Mouse (Mus musculus) hindbrain, embryonic 14.5 days (tissue): Measurements from ENCODE around the gene Rpe. TPM values are rescaled to one million over a fixed set of nuclear protein-coding genes. Genes with fewer than 3 reads are reported as not detected.

Experiments used
- ATAC-seq: fragments of 200-750 bp; cut with Nextera tagmentation; 2 replicates; pipeline ENCODE4 v1.8.0; 2017; ENCODE audit warnings: moderate number of reproducible peaks, mild to moderate bottlenecking, moderate TSS enrichment, moderate library complexity; ENCODE audit not compliant: low FRiP score
- DNase-seq: peaks from one replicate; pipeline ENCODE4 v3.0.0-alpha.2; 2015; ENCODE audit warnings: low spot score
- H3K27ac ChIP-seq: fragments of 300-500 bp; sonication (generic); 2 replicates; pipeline ENCODE4 v1.5.1; 2014; ENCODE audit warnings: mild to moderate bottlenecking, moderate library complexity
- H3K27me3 ChIP-seq: fragments of 300-500 bp; sonication (generic); 2 replicates; pipeline ENCODE4 v1.6.1; 2014; ENCODE audit warnings: mild to moderate bottlenecking, low read length, mixed read lengths; ENCODE audit not compliant: control insufficient read depth, insufficient read depth
- H3K36me3 ChIP-seq: fragments of 300-500 bp; sonication (generic); replicated peaks from 2 replicates; pipeline ENCODE4 v1.6.1; 2014; ENCODE audit not compliant: control insufficient read depth, insufficient read depth
- H3K4me1 ChIP-seq: fragments of 300-500 bp; sonication (generic); replicated peaks from 2 replicates; pipeline ENCODE4 v1.6.1; 2014; ENCODE audit warnings: antibody characterized with exemption, low read length, mixed read lengths; ENCODE audit not compliant: control insufficient read depth, insufficient read depth
- H3K4me2 ChIP-seq: fragments of 300-500 bp; sonication (generic); replicated peaks from 2 replicates; pipeline ENCODE4 v1.6.1; 2014; ENCODE audit warnings: mild to moderate bottlenecking, moderate library complexity
- H3K4me3 ChIP-seq: fragments of 300-500 bp; sonication (generic); replicated peaks from 2 replicates; pipeline ENCODE4 v1.5.1; 2014; ENCODE audit warnings: mild to moderate bottlenecking, low read length
- H3K9ac ChIP-seq: fragments of 300-500 bp; sonication (generic); 2 replicates; pipeline ENCODE4 v1.6.1; 2014
- H3K9me3 ChIP-seq: fragments of 300-500 bp; sonication (generic); 2 replicates; pipeline ENCODE4 v1.6.1; 2016; ENCODE audit warnings: low read length; ENCODE audit not compliant: control insufficient read depth
- WGBS: fragments of 180-500 bp; shearing (Covaris S2); extraction: QIAGEN DNeasy Blood & Tissue Kit; methylation state at CpG from one replicate; pipeline ENCODE4 v1.1.7; 2014; 5-methylcytosine and 5-hydroxymethylcytosine counted together
- polyA plus RNA-seq: library from polyadenylated mRNA; unstranded; fragments of >200 nt; fragmentation: Nextera tagmentation; extraction: Ambion mirVana; gene quantifications from 2 replicates; pipeline ENCODE4 v1.2.1, GENCODE M21; 2014

Rpe gene
- polyA plus RNA-seq, 1 experiment from 2014 or later, result 41.0 TPM

DNA sequence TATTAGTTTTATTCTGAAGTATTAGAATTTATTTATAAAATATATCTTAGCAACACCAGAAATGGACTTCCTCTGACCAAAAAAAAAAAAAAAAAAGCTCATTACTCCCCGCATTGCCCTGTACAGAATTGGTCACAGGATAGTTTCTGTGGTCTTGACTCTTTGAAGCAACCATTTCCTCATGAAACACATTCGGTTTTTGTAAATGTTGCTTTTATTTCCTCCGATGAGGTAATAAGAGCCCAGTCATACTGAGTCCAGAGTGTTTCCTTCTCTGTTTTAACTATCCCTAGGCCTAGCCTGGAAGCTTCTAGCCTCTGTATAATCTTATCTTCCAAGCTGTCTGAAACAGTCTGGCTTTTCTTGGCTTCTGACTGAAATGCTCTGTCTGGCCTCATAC is 12.2 kb downstream of the Rpe start:
- H3K9me3 ChIP-seq, result no peaks in the 10 kb centered on the region
- no peak for ATAC-seq
- no peak overlapping the region for H3K4me3 ChIP-seq
- H3K4me2 ChIP-seq, result no peak overlapping the region
- H3K27me3 ChIP-seq, result no peaks in the 10 kb centered on the region
- no peak overlapping the region for H3K27ac ChIP-seq
- no peak for DNase-seq
- no peak overlapping the region for H3K9ac ChIP-seq
- H3K36me3 ChIP-seq, result peaks cover 41% of the 10 kb centered on the region
- no peaks in the 10 kb centered on the region for H3K4me1 ChIP-seq
- 98% methylated on average over 3 of the region's 3 CpGs for WGBS

DNA sequence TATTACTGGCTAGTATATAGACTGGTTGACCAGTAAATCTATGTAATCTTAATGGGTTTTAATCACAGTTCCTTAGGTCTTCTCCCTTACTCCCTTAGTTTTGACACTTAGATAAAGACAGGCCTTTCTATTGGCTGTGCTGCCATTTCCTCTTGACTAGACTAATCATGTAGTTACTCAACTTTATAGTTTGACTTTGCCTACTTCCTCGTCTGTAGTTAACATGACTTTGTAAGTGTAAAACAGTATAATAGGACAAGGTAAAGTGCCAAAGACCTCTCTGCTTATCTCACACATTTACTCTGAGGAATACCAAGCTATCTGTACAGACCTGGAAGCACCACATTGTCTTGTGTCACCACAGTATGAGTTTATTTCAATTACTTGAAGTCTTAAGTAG is 29.9 kb downstream of the Rpe start:
- Histone ChIP-seq H3K9me3 (no peaks in the 10 kb centered on the region), H3K4me1 (no peaks in the 10 kb centered on the region), H3K4me2 (no peak overlapping the region), H3K4me3 (no peak overlapping the region), H3K27me3 (no peaks in the 10 kb centered on the region), H3K9ac (no peak overlapping the region), H3K27ac (no peak overlapping the region), H3K36me3 (peaks cover 38% of the 10 kb centered on the region)
- WGBS, result 85% methylated on average over 1 of the region's 1 CpGs
- no peak for ATAC-seq
- DNase-seq, result no peak

DNA sequence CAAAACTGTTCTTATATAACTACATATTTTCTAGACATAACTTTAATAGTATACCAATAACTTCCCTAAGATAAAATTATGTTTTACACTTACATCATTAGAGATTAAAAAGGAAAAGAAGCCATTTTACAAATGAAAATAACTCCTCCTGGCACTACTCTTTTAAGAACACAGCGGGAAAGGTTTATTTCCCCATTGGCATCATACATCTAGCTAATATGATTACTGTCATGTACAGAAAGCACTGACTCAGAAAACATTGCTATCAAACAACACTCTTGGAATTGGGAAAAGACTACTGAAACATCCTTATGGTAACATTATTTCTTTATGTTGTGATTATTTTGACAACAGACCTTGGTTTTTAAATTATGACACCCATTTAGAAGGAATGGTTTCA is 68.1 kb downstream of the Rpe start:
- 75% methylated on average over 1 of the region's 1 CpGs for WGBS
- H3K4me3 ChIP-seq, result no peak overlapping the region
- DNase-seq, result no peak
- no peak overlapping the region for H3K27ac ChIP-seq
- no peaks in the 10 kb centered on the region for H3K27me3 ChIP-seq
- H3K9ac ChIP-seq, result no peak overlapping the region
- no peak for ATAC-seq
- H3K9me3 ChIP-seq, result no peaks in the 10 kb centered on the region
- H3K4me1 ChIP-seq, result no peaks in the 10 kb centered on the region
- H3K4me2 ChIP-seq, result no peak overlapping the region
- H3K36me3 ChIP-seq, result peaks cover 11% of the 10 kb centered on the region

Other genes with a start within 250 kb of the Rpe start
- 10.4 and 11.1 TPM in 2 replicates for gene Unc80, start 232.5 kb upstream of the Rpe start, polyA plus RNA-seq
- 12.8 and 12.9 TPM in 2 replicates for gene Kansl1l, start 116.7 kb downstream of the Rpe start, polyA plus RNA-seq
- gene Acadl, start 162.4 kb downstream of the Rpe start, polyA plus RNA-seq, result 58.8 and 59.5 TPM in 2 replicates
- 0.27 and 1.6 TPM in 2 replicates for gene Myl1, start 244.6 kb downstream of the Rpe start, polyA plus RNA-seq